Mouse (Mus musculus): ENCODE data around the gene Col4a1. TPM values are rescaled to one million over a fixed set of nuclear protein-coding genes. Genes with fewer than 3 reads are reported as not detected.
A peak's percentile ranks its signal among the peaks of the same experiment; 100 is the strongest.

Col4a1 gene
- total RNA-seq, 2 experiments from 2014 or later = 39.0 to 47.4 TPM

GRCm38 (mm10) chr8:11185672-11186071, 127.0 kb downstream of the Col4a1 start:
- DNase-seq (ENCODE audit: low spot score in 2 of 2) = no peak

- DNase-seq (ENCODE audit: low spot score in 2 of 2) = no peak
Measured at GRCm38 (mm10) chr8:11183611-11184031, 129.0 kb downstream of the Col4a1 start.

- DNase-seq (ENCODE audit: low spot score in 2 of 2) = no peak
Measured at GRCm38 (mm10) chr8:11182606-11183005, 130.0 kb downstream of the Col4a1 start.

- no peak for DNase-seq (ENCODE audit: low spot score in 2 of 2)
Measured at GRCm38 (mm10) chr8:11182148-11182484, 130.5 kb downstream of the Col4a1 start.

GRCm38 (mm10) chr8:11181420-11182147, 131.0 kb downstream of the Col4a1 start:
- no peak for DNase-seq (ENCODE audit: low spot score in 2 of 2)

- DNase-seq (ENCODE audit: low spot score in 2 of 2) = no peak
Measured at GRCm38 (mm10) chr8:11179869-11180268, 132.8 kb downstream of the Col4a1 start.

GRCm38 (mm10) chr8:11176393-11176792, 136.2 kb downstream of the Col4a1 start:
- DNase-seq (ENCODE audit: low spot score in 2 of 2) = no peak

- peak in 1 of 2 experiments; percentile 38 for DNase-seq (ENCODE audit: low spot score in 2 of 2)
Measured at GRCm38 (mm10) chr8:11173284-11174191, 139.1 kb downstream of the Col4a1 start.

GRCm38 (mm10) chr8:11171526-11171925, 141.1 kb downstream of the Col4a1 start:
- DNase-seq (ENCODE audit: low spot score in 2 of 2) = no peak

- no peak for DNase-seq (ENCODE audit: low spot score in 2 of 2)
Measured at GRCm38 (mm10) chr8:11169383-11169782, 143.2 kb downstream of the Col4a1 start.

GRCm38 (mm10) chr8:11168780-11169179, 143.8 kb downstream of the Col4a1 start:
- no peak for DNase-seq (ENCODE audit: low spot score in 2 of 2)

- DNase-seq (ENCODE audit: low spot score in 2 of 2) = no peak
Measured at GRCm38 (mm10) chr8:11167955-11168354, 144.7 kb downstream of the Col4a1 start.

- DNase-seq (ENCODE audit: low spot score in 2 of 2) = no peak
Measured at GRCm38 (mm10) chr8:11165592-11165991, 147.0 kb downstream of the Col4a1 start.

GRCm38 (mm10) chr8:11156319-11156692, 156.3 kb downstream of the Col4a1 start:
- DNase-seq (ENCODE audit: low spot score in 2 of 2) = no peak

GRCm38 (mm10) chr8:11155579-11156318, 156.9 kb downstream of the Col4a1 start:
- peak in 1 of 2 experiments; percentile 8 for DNase-seq (ENCODE audit: low spot score in 2 of 2)

GRCm38 (mm10) chr8:11150268-11150667, 162.4 kb downstream of the Col4a1 start:
- DNase-seq (ENCODE audit: low spot score in 2 of 2) = no peak

- DNase-seq (ENCODE audit: low spot score in 2 of 2) = no peak
Measured at GRCm38 (mm10) chr8:11149201-11149810, 163.3 kb downstream of the Col4a1 start.

GRCm38 (mm10) chr8:11148797-11149196, 163.8 kb downstream of the Col4a1 start:
- DNase-seq (ENCODE audit: low spot score in 2 of 2) = no peak
